Mouse (Mus musculus) E14TG2a.4 (cell line): ENCODE measurements at regions not wholly inside any gene's neighbourhood (a gene's known extent, or its start where the extent isn't known, plus 50 kb on each side); places are given as distances from the start of the nearest gene placed in this dataset.

Experiments used
- CTCF ChIP-seq: conservative IDR thresholded peaks from 2 replicates; pipeline ENCODE4 v1.5.1; 2014; ENCODE audit warnings: low read length
- POU5F1 ChIP-seq: IDR thresholded peaks from 2 replicates; pipeline ENCODE4 v1.6.1; 2014; ENCODE audit warnings: low read length, borderline replicate concordance

GRCm38 (mm10) chr5:26189377-26189776 lies 68.1 kb upstream of the Gm7361 start:
- TF ChIP-seq CTCF (peak; percentile 75), POU5F1 (no peak)
